Mouse (Mus musculus): Measurements from ENCODE around the gene Slc15a5. TPM values are rescaled to one million over a fixed set of nuclear protein-coding genes. Genes with fewer than 3 reads are reported as not detected.
"Not testable (repeated sequence)": the region's sequence is repeated elsewhere in the genome, so short reads cannot be mapped to it uniquely, and the experiment has no call there.

Gene Slc15a5
- polyA plus RNA-seq, 1 experiment: 0.20 TPM

- TF ChIP-seq POLR2A (IDR thresholded peaks at IDR 0.05; ENCODE audit: control insufficient read depth, low read depth, low read length): no peak
- TF ChIP-seq CTCF (IDR thresholded peaks at IDR 0.05; ENCODE audit: control insufficient read depth, insufficient read depth, insufficient replicate concordance, low read depth, low read length): no peak
- Histone ChIP-seq H3K4me1 (ENCODE audit: control insufficient read depth, insufficient read depth, low read length) (no peaks in the 10 kb centered on the region), H3K27me3 (ENCODE audit: control insufficient read depth, insufficient read depth, low read length) (no peaks in the 10 kb centered on the region), H3K36me3 (ENCODE audit: control insufficient read depth, insufficient read depth, low read length) (no peaks in the 10 kb centered on the region), H3K4me3 (ENCODE audit: control insufficient read depth, low read depth, low read length) (no peak overlapping the region), H3K27ac (ENCODE audit: control insufficient read depth, insufficient read depth, low read depth, low read length) (no peak overlapping the region)
Measured at GRCm38 (mm10) chr6:138095060-138095459, 15.3 kb upstream of the Slc15a5 start.

GRCm38 (mm10) chr6:138092432-138092831 lies 12.7 kb upstream of the Slc15a5 start:
- Histone ChIP-seq H3K27ac (ENCODE audit: control insufficient read depth, insufficient read depth, low read depth, low read length) (no peak overlapping the region), H3K36me3 (ENCODE audit: control insufficient read depth, insufficient read depth, low read length) (no peaks in the 10 kb centered on the region), H3K4me1 (ENCODE audit: control insufficient read depth, insufficient read depth, low read length) (no peaks in the 10 kb centered on the region), H3K4me3 (ENCODE audit: control insufficient read depth, low read depth, low read length) (no peak overlapping the region), H3K27me3 (ENCODE audit: control insufficient read depth, insufficient read depth, low read length) (no peaks in the 10 kb centered on the region)
- TF ChIP-seq CTCF (IDR thresholded peaks at IDR 0.05; ENCODE audit: control insufficient read depth, insufficient read depth, insufficient replicate concordance, low read depth, low read length) (no peak), POLR2A (IDR thresholded peaks at IDR 0.05; ENCODE audit: control insufficient read depth, low read depth, low read length) (no peak)

- H3K27ac ChIP-seq (ENCODE audit: control insufficient read depth, insufficient read depth, low read depth, low read length): no peak overlapping the region
- H3K4me3 ChIP-seq (ENCODE audit: control insufficient read depth, low read depth, low read length): no peak overlapping the region
- no peaks in the 10 kb centered on the region for H3K36me3 ChIP-seq (ENCODE audit: control insufficient read depth, insufficient read depth, low read length)
- H3K27me3 ChIP-seq (ENCODE audit: control insufficient read depth, insufficient read depth, low read length): no peaks in the 10 kb centered on the region
- no peaks in the 10 kb centered on the region for H3K4me1 ChIP-seq (ENCODE audit: control insufficient read depth, insufficient read depth, low read length)
- TF ChIP-seq CTCF (IDR thresholded peaks at IDR 0.05; ENCODE audit: control insufficient read depth, insufficient read depth, insufficient replicate concordance, low read depth, low read length) (no peak), POLR2A (IDR thresholded peaks at IDR 0.05; ENCODE audit: control insufficient read depth, low read depth, low read length) (no peak)
Measured at GRCm38 (mm10) chr6:138089084-138089483, 9.4 kb upstream of the Slc15a5 start.

GRCm38 (mm10) chr6:138086421-138086820 lies 6.7 kb upstream of the Slc15a5 start:
- H3K4me3 ChIP-seq (ENCODE audit: control insufficient read depth, low read depth, low read length); H3K36me3 ChIP-seq (ENCODE audit: control insufficient read depth, insufficient read depth, low read length); H3K27ac ChIP-seq (ENCODE audit: control insufficient read depth, insufficient read depth, low read depth, low read length); H3K4me1 ChIP-seq (ENCODE audit: control insufficient read depth, insufficient read depth, low read length); H3K27me3 ChIP-seq (ENCODE audit: control insufficient read depth, insufficient read depth, low read length): not testable (repeated sequence)

- TF ChIP-seq POLR2A (IDR thresholded peaks at IDR 0.05; ENCODE audit: control insufficient read depth, low read depth, low read length) (no peak), CTCF (IDR thresholded peaks at IDR 0.05; ENCODE audit: control insufficient read depth, insufficient read depth, insufficient replicate concordance, low read depth, low read length) (no peak)
Measured at GRCm38 (mm10) chr6:138080778-138081549, 1.2 kb upstream of the Slc15a5 start.

GRCm38 (mm10) chr6:138077681-138078439 lies 1.9 kb downstream of the Slc15a5 start:
- Histone ChIP-seq H3K27ac (ENCODE audit: control insufficient read depth, insufficient read depth, low read depth, low read length) (no peak overlapping the region), H3K27me3 (ENCODE audit: control insufficient read depth, insufficient read depth, low read length) (no peaks in the 10 kb centered on the region), H3K4me3 (ENCODE audit: control insufficient read depth, low read depth, low read length) (no peak overlapping the region), H3K36me3 (ENCODE audit: control insufficient read depth, insufficient read depth, low read length) (no peaks in the 10 kb centered on the region), H3K4me1 (ENCODE audit: control insufficient read depth, insufficient read depth, low read length) (no peaks in the 10 kb centered on the region)
- TF ChIP-seq POLR2A (IDR thresholded peaks at IDR 0.05; ENCODE audit: control insufficient read depth, low read depth, low read length) (no peak), CTCF (IDR thresholded peaks at IDR 0.05; ENCODE audit: control insufficient read depth, insufficient read depth, insufficient replicate concordance, low read depth, low read length) (no peak)

More at GRCm38 (mm10) chr6:138080778-138081549, 1.2 kb upstream of the Slc15a5 start:
- Histone ChIP-seq H3K4me3 (ENCODE audit: control insufficient read depth, low read depth, low read length) (no peak overlapping the region), H3K4me1 (ENCODE audit: control insufficient read depth, insufficient read depth, low read length) (no peaks in the 10 kb centered on the region), H3K36me3 (ENCODE audit: control insufficient read depth, insufficient read depth, low read length) (no peaks in the 10 kb centered on the region), H3K27me3 (ENCODE audit: control insufficient read depth, insufficient read depth, low read length) (no peaks in the 10 kb centered on the region), H3K27ac (ENCODE audit: control insufficient read depth, insufficient read depth, low read depth, low read length) (no peak overlapping the region)

GRCm38 (mm10) chr6:138075723-138076122 lies 4.0 kb downstream of the Slc15a5 start:
- no peaks in the 10 kb centered on the region for H3K27me3 ChIP-seq (ENCODE audit: control insufficient read depth, insufficient read depth, low read length)
- no peak overlapping the region for H3K27ac ChIP-seq (ENCODE audit: control insufficient read depth, insufficient read depth, low read depth, low read length)

More at GRCm38 (mm10) chr6:138075723-138076122, 4.0 kb downstream of the Slc15a5 start:
- TF ChIP-seq POLR2A (IDR thresholded peaks at IDR 0.05; ENCODE audit: control insufficient read depth, low read depth, low read length): no peak
- no peaks in the 10 kb centered on the region for H3K36me3 ChIP-seq (ENCODE audit: control insufficient read depth, insufficient read depth, low read length)
- H3K4me1 ChIP-seq (ENCODE audit: control insufficient read depth, insufficient read depth, low read length): no peaks in the 10 kb centered on the region
- no peak overlapping the region for H3K4me3 ChIP-seq (ENCODE audit: control insufficient read depth, low read depth, low read length)
